Mouse (Mus musculus) forebrain, embryonic 10.5 days (tissue): ENCODE results near the gene Slc9a9. TPM values are rescaled to one million over a fixed set of nuclear protein-coding genes. Genes with fewer than 3 reads are reported as not detected.

ENCODE experiments used
- DNase-seq: peaks from one replicate; pipeline ENCODE4 v3.0.0-alpha.2; 2017; ENCODE audit warnings: low spot score; ENCODE audit errors: extremely low spot score
- H3K27ac ChIP-seq: fragments of 300-500 bp; sonication (generic); 2 replicates; pipeline ENCODE4 v1.5.1; 2016; ENCODE audit warnings: mild to moderate bottlenecking
- H3K27me3 ChIP-seq: fragments of 300-500 bp; sonication (generic); 2 replicates; pipeline ENCODE4 v1.6.1; 2016; ENCODE audit warnings: mild to moderate bottlenecking; ENCODE audit not compliant: poor library complexity, severe bottlenecking
- H3K36me3 ChIP-seq: fragments of 300-500 bp; sonication (generic); replicated peaks from 2 replicates; pipeline ENCODE4 v1.6.1; 2016; ENCODE audit warnings: mild to moderate bottlenecking, moderate library complexity
- H3K4me1 ChIP-seq: fragments of 300-500 bp; sonication (generic); 2 replicates; pipeline ENCODE4 v1.6.1; 2016
- H3K4me3 ChIP-seq: fragments of 300-500 bp; sonication (generic); 2 replicates; pipeline ENCODE4 v1.5.1; 2016; ENCODE audit warnings: mild to moderate bottlenecking, moderate library complexity
- H3K9me3 ChIP-seq: fragments of 300-500 bp; sonication (generic); 2 replicates; pipeline ENCODE4 v1.6.1; 2016; ENCODE audit warnings: mild to moderate bottlenecking, moderate library complexity
- WGBS: fragments of 180-500 bp; shearing (Covaris S2); methylation state at CpG from one replicate; pipeline ENCODE4 v1.1.7; 2016; 5-methylcytosine and 5-hydroxymethylcytosine counted together
- polyA plus RNA-seq: library from polyadenylated mRNA; unstranded; fragments of >200 nt; fragmentation: Nextera tagmentation; extraction: Ambion mirVana; gene quantifications from 2 replicates; pipeline ENCODE4 v1.2.1, GENCODE M21; 2016

Slc9a9 gene
- polyA plus RNA-seq, 1 experiment from 2014 or later, result 1.2 TPM

- DNase-seq, result no peak
- no peak overlapping the region for H3K27ac ChIP-seq
- no peaks in the 10 kb centered on the region for H3K27me3 ChIP-seq
- H3K9me3 ChIP-seq, result no peaks in the 10 kb centered on the region
- WGBS, result 73% methylated on average over 3 of the region's 3 CpGs
- H3K4me1 ChIP-seq, result peaks cover 9% of the 10 kb centered on the region
- H3K4me3 ChIP-seq, result no peak overlapping the region
- no peaks in the 10 kb centered on the region for H3K36me3 ChIP-seq
Observed at GRCm38 (mm10) chr9:94659401-94660152, 10.1 kb upstream of the Slc9a9 start.

- Histone ChIP-seq H3K9me3 (no peaks in the 10 kb centered on the region), H3K36me3 (no peaks in the 10 kb centered on the region), H3K27ac (no peak overlapping the region), H3K27me3 (no peaks in the 10 kb centered on the region), H3K4me1 (peaks cover 9% of the 10 kb centered on the region), H3K4me3 (no peak overlapping the region)
- 10% methylated on average over 2 of the region's 2 CpGs for WGBS
- no peak for DNase-seq
Observed at GRCm38 (mm10) chr9:94661768-94662167, 7.9 kb upstream of the Slc9a9 start.

- 0 out of 2 replicates have a peak, but pooled peaks cover 3% of the 10 kb centered on the region for H3K27me3 ChIP-seq
- WGBS, result 81% methylated on average over 4 of the region's 4 CpGs
- peaks cover 25% of the 10 kb centered on the region for H3K4me1 ChIP-seq
- no peak for DNase-seq
- no peaks in the 10 kb centered on the region for H3K36me3 ChIP-seq
- no peak overlapping the region for H3K4me3 ChIP-seq
- H3K27ac ChIP-seq, result no peak overlapping the region
- H3K9me3 ChIP-seq, result no peaks in the 10 kb centered on the region
Observed at GRCm38 (mm10) chr9:94665248-94665647, 4.5 kb upstream of the Slc9a9 start.

- Histone ChIP-seq H3K27me3 (peaks cover 14% of the 10 kb centered on the region), H3K9me3 (no peaks in the 10 kb centered on the region), H3K27ac (no peak overlapping the region), H3K36me3 (no peaks in the 10 kb centered on the region), H3K4me3 (no peak overlapping the region), H3K4me1 (peaks cover 22% of the 10 kb centered on the region)
- no peak for DNase-seq
- 60% methylated on average over 7 of the region's 7 CpGs for WGBS
Observed at GRCm38 (mm10) chr9:94668589-94668988, 1.1 kb upstream of the Slc9a9 start.

- no peaks in the 10 kb centered on the region for H3K36me3 ChIP-seq
- H3K9me3 ChIP-seq, result no peaks in the 10 kb centered on the region
- peaks cover 22% of the 10 kb centered on the region for H3K4me1 ChIP-seq
- no peak for DNase-seq
- no peak overlapping the region for H3K27ac ChIP-seq
- peaks cover 14% of the 10 kb centered on the region for H3K27me3 ChIP-seq
- H3K4me3 ChIP-seq, result peak overlapping the region; percentile 50; the same call in 1 of the 2 replicates
Observed at GRCm38 (mm10) chr9:94670704-94671103, 995 bp downstream of the Slc9a9 start.

GRCm38 (mm10) chr9:94674704-94675103 lies 5.0 kb downstream of the Slc9a9 start:
- 86% methylated on average over 1 of the region's 1 CpGs for WGBS
- H3K36me3 ChIP-seq, result no peaks in the 10 kb centered on the region
- H3K27me3 ChIP-seq, result peaks cover 11% of the 10 kb centered on the region
- no peaks in the 10 kb centered on the region for H3K9me3 ChIP-seq
- H3K4me3 ChIP-seq, result no peak overlapping the region
- no peak overlapping the region for H3K27ac ChIP-seq
- DNase-seq, result no peak
- H3K4me1 ChIP-seq, result peaks cover 10% of the 10 kb centered on the region

- WGBS, result 81% methylated on average over 3 of the region's 3 CpGs
- DNase-seq, result no peak
- Histone ChIP-seq H3K4me1 (0 out of 2 replicates have a peak, but pooled peaks cover 3% of the 10 kb centered on the region), H3K4me3 (no peak overlapping the region), H3K9me3 (no peaks in the 10 kb centered on the region), H3K27ac (no peak overlapping the region), H3K27me3 (no peaks in the 10 kb centered on the region), H3K36me3 (no peaks in the 10 kb centered on the region)
Observed at GRCm38 (mm10) chr9:94678021-94678655, 8.4 kb downstream of the Slc9a9 start.

GRCm38 (mm10) chr9:94680468-94681094 lies 10.9 kb downstream of the Slc9a9 start:
- H3K27me3 ChIP-seq, result no peaks in the 10 kb centered on the region
- no peak for DNase-seq
- 87% methylated on average over 18 of the region's 18 CpGs for WGBS
- H3K4me3 ChIP-seq, result no peak overlapping the region
- 0 out of 2 replicates have a peak, but pooled peaks cover 3% of the 10 kb centered on the region for H3K4me1 ChIP-seq
- H3K9me3 ChIP-seq, result no peaks in the 10 kb centered on the region
- no peak overlapping the region for H3K27ac ChIP-seq
- H3K36me3 ChIP-seq, result no peaks in the 10 kb centered on the region

- no peak overlapping the region for H3K27ac ChIP-seq
- H3K9me3 ChIP-seq, result no peaks in the 10 kb centered on the region
- no peak for DNase-seq
- no peak overlapping the region for H3K4me3 ChIP-seq
- H3K36me3 ChIP-seq, result no peaks in the 10 kb centered on the region
- 89% methylated on average over 8 of the region's 8 CpGs for WGBS
- H3K4me1 ChIP-seq, result 0 out of 2 replicates have a peak, but pooled peaks cover 3% of the 10 kb centered on the region
- no peaks in the 10 kb centered on the region for H3K27me3 ChIP-seq
Observed at GRCm38 (mm10) chr9:94681095-94681487, 11.4 kb downstream of the Slc9a9 start.

GRCm38 (mm10) chr9:94682260-94682659 lies 12.6 kb downstream of the Slc9a9 start:
- H3K36me3 ChIP-seq, result no peaks in the 10 kb centered on the region
- no peak for DNase-seq
- WGBS, result 87% methylated on average over 2 of the region's 2 CpGs

GRCm38 (mm10) chr9:94685640-94686039 lies 15.9 kb downstream of the Slc9a9 start:
- H3K9me3 ChIP-seq, result no peaks in the 10 kb centered on the region
- H3K36me3 ChIP-seq, result no peaks in the 10 kb centered on the region
- 0 out of 2 replicates have a peak, but pooled peaks cover 1% of the 10 kb centered on the region for H3K4me1 ChIP-seq
- H3K27me3 ChIP-seq, result no peaks in the 10 kb centered on the region
- no peak for DNase-seq
- 85% methylated on average over 1 of the region's 1 CpGs for WGBS
- no peak overlapping the region for H3K4me3 ChIP-seq
- H3K27ac ChIP-seq, result no peak overlapping the region

More at GRCm38 (mm10) chr9:94682260-94682659, 12.6 kb downstream of the Slc9a9 start:
- H3K4me1 ChIP-seq, result 0 out of 2 replicates have a peak, but pooled peaks cover 3% of the 10 kb centered on the region
- H3K27me3 ChIP-seq, result no peaks in the 10 kb centered on the region
- H3K9me3 ChIP-seq, result no peaks in the 10 kb centered on the region
- H3K4me3 ChIP-seq, result no peak overlapping the region
- H3K27ac ChIP-seq, result no peak overlapping the region

GRCm38 (mm10) chr9:94686380-94686779 lies 16.7 kb downstream of the Slc9a9 start:
- no peaks in the 10 kb centered on the region for H3K27me3 ChIP-seq
- no peaks in the 10 kb centered on the region for H3K4me1 ChIP-seq
- H3K27ac ChIP-seq, result no peak overlapping the region
- H3K36me3 ChIP-seq, result no peaks in the 10 kb centered on the region
- no peak overlapping the region for H3K4me3 ChIP-seq
- H3K9me3 ChIP-seq, result no peaks in the 10 kb centered on the region
- no peak for DNase-seq
- 86% methylated on average over 2 of the region's 2 CpGs for WGBS
